Mouse (Mus musculus) lung, adult 2 months (tissue): ENCODE results near the gene Sucnr1.

Experiments used
- CTCF ChIP-seq: fragments of 200-500 bp; IDR thresholded peaks from 2 replicates; pipeline ENCODE4 v1.5.1; 2011; ENCODE audit warnings: mild to moderate bottlenecking, low read length, control low read depth; ENCODE audit not compliant: insufficient read depth
- POLR2A ChIP-seq: fragments of 200-500 bp; IDR thresholded peaks from 2 replicates; pipeline ENCODE4 v1.6.1; 2011; ENCODE audit warnings: low read depth, mild to moderate bottlenecking, control low read depth, low read length, borderline replicate concordance; ENCODE audit errors: extremely low read depth

GRCm38 (mm10) chr3:60104462-60105109 lies 22.9 kb downstream of the Sucnr1 start:
- no peak for TF ChIP-seq POLR2A
- TF ChIP-seq CTCF, result no peak
